Mouse (Mus musculus): Measurements from ENCODE around the gene Ino80b. TPM values are rescaled to one million over a fixed set of nuclear protein-coding genes. Genes with fewer than 3 reads are reported as not detected.
A peak's percentile ranks its signal among the peaks of the same experiment; 100 is the strongest.

The Ino80b gene
- total RNA-seq, 2 experiments from 2014 or later = 20.1 to 20.7 TPM

DNA sequence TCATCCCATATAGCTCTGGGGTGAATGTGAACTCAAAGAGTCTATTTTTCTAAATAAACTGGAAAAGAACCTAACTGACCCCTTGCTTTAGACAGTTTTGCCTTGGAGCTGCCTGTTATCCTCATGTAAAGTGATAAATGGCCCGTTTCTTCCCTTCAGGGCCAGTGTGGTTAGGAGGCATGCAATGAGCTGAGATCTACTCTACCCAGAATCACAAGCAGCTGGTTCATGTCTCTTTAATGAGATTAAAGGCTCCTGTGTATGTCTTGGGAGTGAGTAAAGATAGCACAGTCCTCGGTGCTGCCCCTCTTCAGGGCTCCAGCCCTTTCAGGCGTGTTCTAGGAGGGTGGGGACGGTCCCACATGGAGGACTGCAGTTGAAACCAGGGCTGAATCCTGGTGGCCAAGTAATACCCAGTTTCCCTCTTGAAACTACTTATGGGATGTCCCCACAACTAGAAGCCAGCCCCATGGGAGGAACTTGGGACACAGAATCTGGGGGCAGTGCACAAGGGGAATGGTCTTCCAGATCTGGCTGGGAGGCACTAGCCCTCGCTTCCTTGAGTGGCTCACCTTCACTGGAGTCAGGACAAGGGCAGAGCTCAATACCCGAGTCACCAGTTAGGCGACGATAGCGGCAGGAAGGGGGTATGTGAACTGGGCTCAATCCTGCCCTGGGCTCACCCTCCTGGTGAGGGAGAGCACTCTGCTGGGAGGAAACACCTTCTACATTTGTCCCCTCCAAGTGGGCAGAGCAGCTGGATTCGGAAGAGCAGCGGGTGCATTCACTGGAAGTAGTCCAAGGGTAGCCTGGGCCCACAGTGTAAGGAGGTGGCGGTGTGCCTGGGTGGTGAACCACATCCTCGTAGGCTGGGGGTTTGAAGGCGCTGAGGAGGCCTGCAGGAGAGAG is 6.2 kb downstream of the Ino80b start:
- no peak for DNase-seq (ENCODE audit: low spot score in 2 of 2)

DNA sequence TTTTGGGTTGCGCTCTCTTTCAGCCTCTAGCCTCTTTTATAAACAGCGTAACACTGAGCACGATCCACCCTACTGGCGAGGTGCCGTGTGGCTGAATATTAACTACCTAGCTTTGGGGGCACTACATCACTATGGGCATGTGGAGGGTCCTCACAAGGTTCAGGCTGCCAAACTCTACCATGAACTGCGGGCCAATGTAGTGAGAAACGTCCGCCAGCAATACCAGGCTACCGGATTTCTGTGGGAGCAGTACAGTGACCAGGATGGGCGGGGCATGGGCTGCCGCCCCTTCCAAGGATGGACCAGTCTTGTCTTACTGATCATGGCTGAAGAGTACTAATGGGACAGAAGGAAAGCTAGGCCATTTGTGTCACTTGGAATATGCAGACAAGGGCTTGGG is 6.9 kb downstream of the Ino80b start:
- DNase-seq (ENCODE audit: low spot score in 2 of 2) = no peak

DNA sequence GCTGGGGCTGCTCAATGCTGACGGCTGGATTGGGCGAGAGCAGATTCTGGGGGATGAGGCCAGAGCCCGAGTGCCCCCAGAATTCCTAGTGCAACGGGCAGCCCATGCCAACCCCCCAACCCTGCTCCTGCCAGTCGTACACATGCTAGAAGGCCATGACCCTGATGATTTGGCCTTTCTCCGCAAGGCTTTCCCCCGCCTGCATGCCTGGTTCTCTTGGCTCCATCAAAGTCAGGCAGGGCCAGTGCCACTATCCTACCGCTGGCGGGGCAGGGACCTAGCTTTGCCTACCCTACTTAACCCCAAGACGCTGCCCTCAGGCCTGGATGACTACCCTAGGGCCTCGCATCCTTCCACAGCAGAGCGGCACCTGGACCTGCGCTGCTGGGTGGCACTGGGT is 7.6 kb downstream of the Ino80b start:
- DNase-seq (ENCODE audit: low spot score in 2 of 2) = no peak

DNA sequence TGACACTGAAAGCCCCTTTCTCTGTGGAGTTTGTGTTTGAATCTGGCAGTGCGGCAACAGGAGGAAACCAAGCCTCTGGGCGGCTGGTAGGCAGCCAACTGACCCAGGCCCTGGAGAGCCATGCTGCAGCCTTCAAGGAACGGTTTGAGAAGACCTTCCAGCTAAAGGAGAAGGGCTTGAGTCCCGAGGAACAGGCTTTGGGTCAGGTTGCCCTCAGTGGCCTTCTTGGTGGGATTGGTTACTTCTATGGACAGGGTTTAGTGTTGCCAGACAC is 8.1 kb downstream of the Ino80b start:
- no peak for DNase-seq (ENCODE audit: low spot score in 2 of 2)

DNA sequence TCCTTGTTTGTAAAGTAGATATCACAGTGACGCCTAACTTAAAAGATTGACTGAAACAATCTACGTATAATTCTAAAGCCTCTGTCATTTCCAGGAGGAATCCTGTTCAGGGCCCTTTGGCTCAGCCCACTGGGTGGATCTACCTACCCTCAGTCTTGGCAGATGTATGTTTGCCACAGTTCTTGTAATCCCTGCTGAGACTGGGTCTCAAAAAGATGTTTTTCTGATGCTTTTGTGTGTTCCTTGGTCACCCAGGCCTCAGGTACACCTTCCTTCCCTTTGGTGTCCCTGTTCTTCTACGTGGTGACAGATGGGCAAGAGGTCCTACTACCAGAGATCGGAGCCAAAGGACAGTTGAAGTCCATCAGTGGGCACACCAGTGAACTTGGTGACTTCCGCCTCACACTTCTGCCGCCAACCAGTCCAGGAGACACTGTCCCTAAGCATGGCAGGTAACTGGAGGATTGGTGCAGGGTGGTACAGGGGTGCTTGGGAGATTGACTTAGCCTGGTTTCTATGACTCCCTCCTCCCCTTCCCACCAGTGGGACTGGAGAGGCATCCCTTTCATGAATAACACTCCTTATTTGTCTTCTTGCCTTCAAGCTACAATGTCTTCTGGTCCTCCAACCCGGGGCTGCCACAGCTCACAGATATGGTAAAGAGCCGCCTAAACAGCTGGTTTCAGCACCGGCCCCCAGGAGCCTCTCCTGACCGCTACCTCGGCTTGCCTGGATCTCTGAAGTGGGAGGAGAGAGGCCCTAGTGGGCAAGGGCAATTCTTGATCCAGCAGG is 8.7 kb downstream of the Ino80b start:
- no peak for DNase-seq (ENCODE audit: low spot score in 2 of 2)

DNA sequence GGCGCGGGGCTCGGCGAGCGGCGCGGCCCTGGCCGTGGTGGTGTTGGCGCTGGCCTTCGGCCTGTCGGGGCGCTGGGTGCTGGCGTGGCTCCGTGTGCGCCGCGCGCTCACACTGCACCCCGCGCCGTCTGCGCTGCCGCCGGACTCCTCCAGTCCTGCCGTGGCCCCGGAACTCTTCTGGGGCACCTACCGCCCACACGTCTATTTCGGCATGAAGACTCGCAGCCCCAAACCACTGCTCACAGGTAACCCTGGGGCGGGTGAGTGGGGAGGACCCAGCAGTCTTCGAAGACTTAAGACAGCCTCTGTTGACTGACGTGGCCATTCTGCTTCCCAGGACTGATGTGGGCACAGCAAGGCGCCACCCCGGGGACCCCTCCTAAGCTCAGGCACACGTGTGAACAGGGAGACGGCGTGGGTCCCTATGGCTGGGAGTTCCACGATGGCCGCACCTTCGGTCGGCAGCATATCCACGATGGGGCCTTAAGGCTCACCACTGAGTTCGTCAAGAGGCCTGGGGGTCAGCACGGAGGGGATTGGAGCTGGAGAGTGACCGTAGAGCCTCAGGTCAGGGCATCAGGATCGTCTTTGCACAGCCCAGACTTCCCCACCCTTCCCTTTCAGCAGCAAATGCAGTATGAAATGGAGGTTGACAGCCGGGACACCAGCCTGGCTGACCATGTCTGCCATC is 9.4 kb downstream of the Ino80b start:
- no peak for DNase-seq (ENCODE audit: low spot score in 2 of 2)

DNA sequence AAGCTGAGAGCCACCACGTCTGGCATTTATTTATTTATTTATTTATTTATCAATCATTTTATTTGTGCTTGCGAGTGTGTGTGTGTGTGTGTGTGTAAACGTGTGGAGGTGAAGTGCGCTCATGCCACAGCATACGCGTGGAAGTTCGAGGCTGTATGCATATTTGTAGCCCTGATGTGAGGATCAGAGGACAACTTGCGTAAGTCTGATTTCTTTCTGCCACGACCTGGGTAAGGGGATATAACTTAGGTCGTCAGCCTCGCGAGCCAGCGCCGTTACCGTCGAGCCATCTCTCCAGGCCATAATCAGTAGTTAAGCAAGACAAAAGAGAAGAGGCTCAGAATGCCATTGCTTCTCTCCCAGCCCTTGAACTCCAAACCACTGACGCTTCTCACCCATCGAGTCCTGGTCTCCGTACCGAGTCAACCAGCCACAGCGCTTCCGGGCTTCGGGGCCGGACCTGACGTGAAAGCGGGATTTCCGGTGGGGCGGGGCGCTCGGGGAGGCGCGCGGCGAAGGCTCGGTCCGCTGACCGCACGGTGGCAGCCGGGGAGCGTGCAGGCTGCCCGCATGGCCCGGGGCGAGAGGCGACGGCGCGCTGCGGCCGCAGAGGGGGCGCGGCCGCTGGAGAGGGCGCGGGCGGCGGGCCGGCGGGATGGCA is 10.1 kb downstream of the Ino80b start, which contains the start of gene Mogs:
TSS of gene Mogs (plus strand) at position 486 of the 661 bp plus-strand sequence.
- DNase-seq (ENCODE audit: low spot score in 2 of 2) = peak; percentile 94 to 96

DNA sequence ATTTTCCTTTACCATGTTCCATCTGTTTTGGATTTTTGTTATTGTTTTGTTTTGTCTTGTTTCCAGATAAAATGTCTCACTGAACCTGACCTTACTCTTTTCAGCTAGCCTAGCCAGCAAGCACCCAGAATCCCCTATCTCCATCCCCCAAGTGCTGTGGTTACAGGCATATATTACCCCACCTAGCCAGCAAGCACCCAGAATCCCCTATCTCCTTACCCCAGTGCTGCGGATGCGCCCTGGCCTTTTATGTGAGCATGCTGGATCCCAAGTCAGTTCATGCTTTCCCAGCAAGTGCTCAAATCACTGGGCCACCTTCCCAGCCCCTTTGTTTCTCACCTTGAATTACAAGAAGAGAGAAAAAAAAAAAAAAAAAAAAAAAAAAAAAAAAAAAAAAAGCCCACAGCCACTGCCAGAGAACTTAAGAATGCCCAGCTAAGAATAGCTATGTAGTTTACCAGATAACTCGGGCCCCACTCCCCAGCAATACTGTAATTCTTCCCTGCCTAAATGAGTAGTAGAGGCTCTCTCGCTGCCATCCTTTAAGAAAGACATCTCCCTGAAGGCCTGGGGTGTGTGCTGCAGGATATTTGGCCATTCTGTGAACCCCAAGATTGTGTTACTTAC is 13.6 kb downstream of the Ino80b start:
- DNase-seq (ENCODE audit: low spot score in 2 of 2) = no peak

DNA sequence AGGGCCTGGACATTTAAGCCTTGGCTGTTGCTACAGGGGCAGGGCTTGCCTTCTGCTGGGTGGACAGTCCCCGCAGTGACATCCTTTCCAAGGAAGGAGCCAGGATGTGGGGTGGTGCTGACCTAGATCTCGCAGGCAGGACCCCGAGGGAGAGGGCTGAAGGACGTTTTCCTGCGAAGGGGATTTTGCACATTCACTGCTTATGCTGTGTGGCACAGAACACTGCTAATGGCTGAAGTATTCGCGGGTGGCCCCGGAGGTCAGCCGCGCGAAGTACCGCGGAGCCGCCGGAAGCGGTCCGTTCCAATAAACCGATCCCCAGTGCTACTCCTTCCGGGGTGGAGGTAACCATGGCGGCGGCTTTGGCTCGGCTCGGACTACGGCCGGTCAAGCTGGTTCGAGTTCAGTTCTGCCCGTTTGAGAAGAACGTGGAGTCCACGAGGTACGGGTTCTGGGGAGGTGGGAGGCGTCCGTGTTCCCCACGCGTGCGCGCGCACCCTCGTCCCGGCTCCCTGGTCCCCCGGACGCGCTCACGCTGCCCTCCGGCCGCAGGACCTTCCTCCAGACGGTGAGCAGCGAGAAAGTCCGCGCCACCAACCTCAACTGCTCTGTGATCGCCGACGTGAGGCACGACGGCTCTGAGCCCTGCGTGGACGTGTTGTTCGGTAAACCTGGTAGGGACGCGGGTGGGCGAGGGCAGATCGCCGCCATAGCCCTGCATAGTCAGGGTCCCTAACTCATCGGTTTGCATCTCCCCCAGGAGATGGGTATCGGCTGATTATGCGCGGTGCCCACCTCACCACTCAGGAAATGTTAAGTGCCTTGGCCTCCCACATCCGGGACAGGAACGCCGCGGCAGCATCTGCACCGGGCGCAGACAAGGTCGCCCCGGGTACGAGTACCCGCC is 16.2 kb downstream of the Ino80b start, which contains the start of gene Mrpl53:
TSS of gene Mrpl53 (plus strand) at position 279 of the 907 bp plus-strand sequence.
- peak; percentile 81 to 83 for DNase-seq (ENCODE audit: low spot score in 2 of 2)

DNA sequence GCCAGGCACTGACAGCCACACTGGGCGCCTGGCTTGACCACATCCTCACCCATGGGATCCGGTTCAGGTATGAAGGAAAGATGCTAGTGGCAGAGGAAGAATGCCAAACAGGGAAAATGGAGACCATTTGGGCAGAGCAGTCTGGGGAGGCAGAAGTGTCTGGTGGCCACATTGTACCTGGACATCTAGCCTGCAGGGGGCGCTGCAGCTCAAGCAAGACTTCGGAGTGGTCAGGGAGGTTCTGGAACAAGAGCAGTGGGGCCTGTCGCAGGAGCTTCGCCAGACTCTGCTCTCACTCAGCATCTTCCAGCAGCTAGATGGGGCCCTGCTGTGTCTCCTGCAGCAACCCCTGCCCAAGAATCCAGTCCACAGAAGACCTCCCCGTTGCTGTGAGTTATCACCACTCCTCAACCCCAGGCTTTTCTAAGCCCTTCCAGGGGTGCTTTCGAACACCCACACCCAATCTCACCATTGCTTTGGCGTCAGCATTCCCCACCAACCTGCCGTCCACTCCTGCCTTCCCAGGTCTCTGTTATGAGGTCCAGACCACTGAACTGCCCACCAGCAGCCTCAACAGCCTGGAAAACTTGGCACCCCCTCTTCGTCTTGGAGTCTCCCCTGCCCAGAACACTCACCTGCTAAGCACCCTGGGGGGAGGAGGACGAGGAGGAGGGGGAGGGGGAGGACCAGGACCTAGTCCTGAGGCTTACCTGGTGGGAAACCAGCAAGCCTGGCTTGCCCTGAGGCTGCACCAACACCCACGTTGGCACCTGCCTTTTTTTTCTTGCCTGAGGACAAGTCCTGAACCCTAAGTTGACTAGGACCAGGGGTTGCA is 17.4 kb downstream of the Ino80b start:
- peak; percentile 79 to 80 for DNase-seq (ENCODE audit: low spot score in 2 of 2)

DNA sequence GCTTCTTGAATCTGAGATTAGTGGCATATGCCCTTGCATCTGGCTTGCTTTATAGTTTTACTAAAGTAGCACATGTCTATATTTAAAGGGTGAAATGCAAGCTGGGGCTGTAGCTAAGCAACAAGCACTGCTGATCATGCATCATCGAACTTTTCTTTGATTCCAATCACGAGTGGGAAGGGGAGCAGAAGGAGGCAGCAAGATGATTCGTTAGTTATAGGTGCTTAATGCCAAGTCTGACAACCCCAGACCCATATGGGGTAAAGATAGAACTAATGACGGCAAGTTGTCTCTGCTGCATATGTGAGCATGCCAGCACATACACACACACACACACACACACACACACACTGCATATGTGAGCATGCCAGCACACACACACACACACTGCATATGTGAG is 21.1 kb downstream of the Ino80b start:
- DNase-seq (ENCODE audit: low spot score in 2 of 2) = no peak

DNA sequence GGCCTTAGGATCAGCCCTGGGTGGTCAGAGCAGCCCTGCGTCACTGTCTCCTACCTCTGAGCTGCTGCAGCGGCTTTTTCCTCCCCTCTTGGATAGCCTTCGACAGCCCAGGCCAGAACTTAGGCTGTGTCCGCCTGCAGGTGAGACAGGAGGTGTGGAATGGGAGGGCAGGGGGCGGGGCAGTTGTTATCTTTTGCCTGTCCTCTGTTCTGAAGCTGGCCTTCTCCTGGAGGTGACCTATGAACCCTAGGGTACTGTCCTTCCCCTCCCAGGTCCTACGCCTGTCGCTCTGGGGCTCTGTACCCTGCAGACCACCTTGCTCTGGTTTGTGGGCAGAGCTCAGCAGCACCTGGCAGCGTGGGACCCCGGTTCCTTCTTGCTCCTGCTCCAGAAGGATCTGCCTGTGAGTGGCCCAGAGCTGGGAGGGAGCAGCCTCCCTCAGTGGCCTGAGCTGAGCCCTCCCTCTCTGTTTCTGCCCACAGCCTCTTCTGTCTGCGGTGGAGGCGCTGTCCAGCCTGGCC is 22.0 kb downstream of the Ino80b start:
- no peak for DNase-seq (ENCODE audit: low spot score in 2 of 2)

DNA sequence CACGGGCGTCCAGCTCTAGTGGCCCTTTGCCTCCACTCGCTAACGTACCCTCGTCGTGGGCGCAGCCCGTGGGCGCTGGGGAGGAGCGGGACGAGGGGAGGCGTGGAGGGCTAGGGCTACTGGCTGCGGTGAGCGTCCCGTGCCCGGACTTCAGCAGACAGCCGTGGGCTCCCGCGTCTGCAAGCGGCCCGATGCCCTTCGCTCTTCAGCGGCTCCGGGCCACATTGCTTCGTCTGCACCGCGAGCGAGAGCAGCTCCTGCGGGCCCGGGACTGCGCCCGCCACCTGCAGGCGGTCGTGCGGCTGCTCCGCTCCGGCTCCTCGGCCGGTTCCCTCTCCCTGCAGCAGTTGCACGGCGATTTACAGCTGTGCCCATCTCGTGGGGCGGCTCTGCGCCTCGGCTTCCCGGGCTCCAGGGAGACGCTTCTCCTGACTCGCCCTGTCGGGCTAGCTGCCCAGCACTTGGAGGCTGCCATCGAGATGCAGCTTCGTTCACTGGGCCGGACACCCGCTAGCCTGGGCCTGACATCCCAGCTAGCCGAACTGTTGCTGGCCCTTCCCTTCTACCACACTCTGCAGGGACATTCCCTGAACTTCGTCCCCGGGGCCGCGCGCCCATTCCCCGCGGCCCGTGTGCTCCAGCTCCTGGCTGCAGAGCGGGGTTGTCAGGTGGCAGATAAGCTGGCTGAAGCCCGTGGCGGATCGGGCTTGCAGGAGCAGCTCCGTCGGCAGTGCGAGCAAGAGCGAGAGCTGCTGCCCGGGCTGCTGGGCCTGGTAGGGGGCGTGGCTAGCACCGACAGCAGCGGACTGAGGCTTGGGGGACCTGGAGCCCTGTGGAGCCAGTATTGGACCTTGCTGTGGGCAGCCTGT is 23.3 kb downstream of the Ino80b start:
- peak; percentile 66 for DNase-seq (ENCODE audit: low spot score in 2 of 2)

DNA sequence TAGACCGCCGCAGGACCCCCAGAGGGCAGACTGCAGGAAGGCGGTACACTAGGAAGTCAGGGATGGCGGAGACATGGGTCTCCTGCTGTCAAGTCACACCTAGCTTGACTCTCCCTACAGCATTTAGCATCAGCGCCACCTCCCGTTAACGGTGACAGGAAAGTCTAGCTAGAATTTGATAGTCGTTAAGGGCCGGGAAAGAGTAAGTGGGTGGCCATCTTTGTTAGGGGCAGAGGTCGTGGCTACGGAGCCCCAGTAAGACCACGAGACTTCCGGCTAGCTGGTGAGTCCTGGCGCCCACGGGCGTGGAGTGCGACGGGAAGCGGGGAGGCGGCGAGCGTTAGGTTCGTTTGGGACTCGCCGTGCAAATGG is 23.9 kb downstream of the Ino80b start, which contains the start of the genes Ccdc142 and Gm42688:
TSS of gene Ccdc142 (plus strand) at position 286 of the 372 bp plus-strand sequence.
TSS of gene Gm42688 (plus strand) at position 302 of the 372 bp plus-strand sequence.
- peak; percentile 81 for DNase-seq (ENCODE audit: low spot score in 2 of 2)

DNA sequence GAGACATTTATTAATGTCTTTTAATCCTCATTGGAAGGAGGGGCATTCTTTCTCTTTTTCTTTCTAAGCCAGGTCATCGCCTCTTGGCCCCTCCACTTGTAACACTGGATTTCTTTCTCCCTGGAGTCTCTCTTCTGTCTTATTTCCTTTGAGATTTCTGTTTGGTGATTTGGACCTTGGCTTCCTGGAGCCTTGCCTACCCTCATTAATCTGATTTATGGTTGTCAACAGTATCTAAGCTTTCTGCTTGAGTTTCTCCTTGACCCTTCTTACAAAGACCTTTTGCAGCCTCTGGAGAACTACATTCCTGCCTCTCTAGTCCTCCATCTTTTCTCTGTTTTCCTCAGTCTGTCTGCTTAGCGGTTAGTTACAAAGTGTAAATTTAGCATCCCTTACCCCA is 26.8 kb downstream of the Ino80b start:
- DNase-seq (ENCODE audit: low spot score in 2 of 2) = peak in 1 of 2 experiments; percentile 43

DNA sequence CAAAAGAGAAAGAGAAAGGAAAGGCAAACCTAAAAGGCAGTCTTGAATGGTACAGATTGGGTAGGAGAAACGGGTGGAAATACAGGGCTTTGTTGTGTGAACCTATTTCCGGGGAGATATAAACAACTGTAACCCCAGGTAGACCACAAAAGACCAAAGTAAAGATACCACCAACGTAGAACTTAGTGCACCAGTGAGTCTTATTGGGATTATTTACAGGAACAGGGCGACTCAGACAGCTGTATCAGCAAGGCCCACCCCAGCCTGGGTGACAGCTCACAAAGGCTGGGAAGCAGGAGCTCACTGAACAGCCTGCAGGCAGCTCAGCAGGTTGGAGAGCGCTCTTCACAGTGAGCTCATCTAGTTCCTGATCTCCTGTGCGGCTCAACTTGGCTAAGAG is 29.3 kb downstream of the Ino80b start:
- DNase-seq (ENCODE audit: low spot score in 2 of 2) = no peak

DNA sequence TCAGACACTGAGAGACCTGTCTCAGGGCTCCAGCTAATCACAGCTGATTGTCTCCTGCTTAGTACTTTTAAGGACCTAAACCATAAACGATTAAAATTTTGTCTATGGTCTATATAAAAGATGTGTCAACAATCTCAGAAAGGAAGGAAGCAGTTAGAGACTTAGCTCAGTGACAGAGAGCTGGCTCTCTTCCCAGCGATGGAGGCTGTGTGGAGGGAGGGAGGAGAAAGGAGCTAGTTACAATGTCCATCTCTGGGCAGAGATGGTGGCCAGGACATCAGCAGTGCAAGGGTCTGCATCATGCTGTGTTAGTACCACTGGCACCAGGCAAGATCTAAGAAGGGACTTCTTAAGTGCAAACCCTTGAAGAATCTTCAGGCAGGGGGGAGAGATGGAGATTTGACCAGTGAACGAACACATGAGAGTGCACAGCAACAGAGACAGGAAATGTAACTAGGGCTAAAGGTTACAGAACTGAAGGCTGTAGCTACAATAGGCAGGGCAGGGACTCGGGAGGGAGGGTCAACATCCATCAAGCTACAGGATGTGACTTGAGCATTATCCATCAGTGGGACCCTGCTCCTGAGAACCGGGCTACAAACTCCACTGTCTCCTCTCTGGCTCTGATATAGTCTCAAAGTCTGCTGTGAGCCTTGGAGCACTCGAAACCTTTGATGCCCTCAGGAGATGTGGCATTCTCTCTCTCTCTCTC is 32.7 kb downstream of the Ino80b start:
- DNase-seq (ENCODE audit: low spot score in 2 of 2) = no peak
